Mouse (Mus musculus): ENCODE data around the gene Gsta4.

DNA sequence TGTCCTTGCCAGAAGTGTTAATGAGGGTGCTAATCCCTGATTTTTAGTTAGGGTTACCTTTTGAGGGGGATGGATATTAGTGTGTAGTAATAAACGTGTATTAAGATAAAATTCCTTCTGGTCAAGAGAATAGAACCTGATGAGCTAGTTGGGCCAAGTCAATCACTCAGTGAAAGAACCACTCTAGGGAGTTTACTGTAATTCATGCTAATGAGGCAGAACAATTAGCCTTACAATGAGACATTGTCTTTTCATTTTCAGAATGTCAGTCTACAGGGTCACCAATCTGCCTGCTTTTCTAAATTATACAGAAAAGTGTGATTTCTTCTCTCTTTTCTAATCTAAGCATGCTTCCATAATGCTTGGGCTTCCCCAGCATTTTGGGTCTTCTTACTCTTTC lies 8.6 kb upstream of the Gsta4 start:
- TF ChIP-seq CTCF (IDR thresholded peaks at IDR 0.05; ENCODE audit: borderline replicate concordance, insufficient read depth, low read length): no peak
- TF ChIP-seq POLR2A (IDR thresholded peaks at IDR 0.05; ENCODE audit: low read depth, low read length): no peak

Measured in embryonic fibroblast, embryonic 13.5 days (primary cell).